Mouse (Mus musculus): ENCODE data around the gene Col18a1. TPM values are rescaled to one million over a fixed set of nuclear protein-coding genes. Genes with fewer than 3 reads are reported as not detected.

Gene Col18a1
- total and polyA plus RNA-seq, 2 experiments from 2014 or later = 11.7 to 28.4 TPM

DNA sequence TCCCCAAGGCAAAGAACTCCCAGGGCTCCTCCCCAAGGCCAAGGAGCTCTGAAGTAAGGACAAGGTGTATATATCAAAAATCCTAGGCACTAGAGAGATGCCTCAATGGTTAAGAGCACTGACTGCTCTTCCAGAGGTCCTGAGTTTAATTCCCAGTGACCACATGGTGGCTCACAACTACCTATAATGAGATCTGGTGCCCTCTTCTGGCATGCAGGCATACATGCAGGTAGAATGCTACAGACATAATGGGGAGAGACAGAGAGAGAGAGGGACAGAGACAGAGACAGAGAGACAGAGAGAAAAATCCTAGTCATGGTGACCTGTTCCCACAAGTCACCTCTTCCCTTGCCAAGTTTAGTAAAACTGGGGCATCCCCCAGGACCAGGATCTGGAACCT is 101.7 kb downstream of the Col18a1 start:
- no peak for ATAC-seq
- no peak overlapping the region for H3K27ac ChIP-seq (ENCODE audit: low read depth, low read length)
- H3K36me3 ChIP-seq (ENCODE audit: insufficient read depth) = no peaks in the 10 kb centered on the region
- H3K4me3 ChIP-seq (ENCODE audit: low read depth, low read length) = no peak overlapping the region
- no peak overlapping the region for H3K4me2 ChIP-seq (ENCODE audit: low read depth)
- H3K4me1 ChIP-seq (ENCODE audit: insufficient read depth) = no peaks in the 10 kb centered on the region
- peak; percentile 31 for TF ChIP-seq CTCF (IDR thresholded peaks at IDR 0.05; ENCODE audit: low read depth)
- no peaks in the 10 kb centered on the region for H3K27me3 ChIP-seq (ENCODE audit: insufficient read depth, low read length)
- H3K9ac ChIP-seq = no peak overlapping the region
- no peak for DNase-seq
- H3K9me3 ChIP-seq (ENCODE audit: low read length) = no peaks in the 10 kb centered on the region

DNA sequence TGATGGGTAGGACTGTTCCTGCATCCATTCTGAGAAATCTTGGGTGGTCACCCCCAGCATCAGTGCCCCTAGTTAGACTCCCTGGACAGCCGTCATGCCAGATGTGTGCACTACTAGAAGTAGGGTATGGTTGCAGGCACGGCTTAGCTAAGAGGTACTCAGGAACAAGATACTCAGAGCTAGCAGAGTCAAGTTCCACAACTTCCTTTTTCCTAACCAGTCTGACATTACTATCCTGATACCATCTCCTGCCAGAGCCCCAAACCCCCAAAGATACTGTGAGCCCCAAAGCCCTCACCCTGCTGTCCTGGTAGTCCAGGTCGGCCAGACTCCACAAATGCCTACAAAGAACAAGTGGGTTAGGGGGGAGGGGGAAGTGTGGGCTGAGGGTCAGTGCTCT is 102.1 kb downstream of the Col18a1 start:
- ATAC-seq (no peak), DNase-seq (no peak)
- Histone ChIP-seq H3K4me2 (ENCODE audit: low read depth) (no peak overlapping the region), H3K4me3 (ENCODE audit: low read depth, low read length) (no peak overlapping the region), H3K9me3 (ENCODE audit: low read length) (no peaks in the 10 kb centered on the region), H3K9ac (no peak overlapping the region), H3K27ac (ENCODE audit: low read depth, low read length) (no peak overlapping the region), H3K4me1 (ENCODE audit: insufficient read depth) (no peaks in the 10 kb centered on the region), H3K36me3 (ENCODE audit: insufficient read depth) (no peaks in the 10 kb centered on the region), H3K27me3 (ENCODE audit: insufficient read depth, low read length) (no peaks in the 10 kb centered on the region)
- TF ChIP-seq CTCF (IDR thresholded peaks at IDR 0.05; ENCODE audit: low read depth) = no peak
- WGBS = 94% methylated on average over 3 of the region's 3 CpGs

DNA sequence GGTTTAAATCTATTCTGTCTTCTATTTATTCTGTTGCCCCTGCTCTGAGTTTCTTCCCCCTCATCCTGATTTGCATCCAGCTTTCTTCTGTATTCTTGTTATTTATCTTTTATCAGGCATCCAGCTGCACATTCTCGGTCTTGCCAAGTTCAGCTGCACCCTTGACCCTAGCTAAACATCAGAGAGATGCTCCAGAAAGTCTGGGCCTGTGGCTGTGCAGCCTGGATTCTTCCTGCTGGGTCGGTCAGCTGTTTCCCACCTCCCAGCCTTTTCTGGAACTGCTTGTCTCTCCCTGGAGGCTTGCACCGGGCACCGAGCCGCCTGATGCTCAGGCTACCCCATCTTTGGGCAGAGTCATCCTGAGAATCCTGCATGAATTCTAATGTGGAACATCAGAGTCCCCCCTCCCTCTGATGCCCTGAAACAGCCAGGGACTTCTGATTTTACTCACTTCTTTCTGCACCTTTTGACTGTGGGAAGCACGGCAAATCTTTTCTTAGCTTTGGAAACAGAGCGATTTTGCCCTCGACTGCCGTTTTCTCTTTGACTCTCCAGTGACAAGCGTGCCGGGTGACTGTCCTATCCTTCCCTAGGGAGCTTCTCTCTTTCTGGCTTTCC is 103.8 kb downstream of the Col18a1 start:
- no peaks in the 10 kb centered on the region for H3K27me3 ChIP-seq (ENCODE audit: insufficient read depth, low read length)
- no peak overlapping the region for H3K4me3 ChIP-seq (ENCODE audit: low read depth, low read length)
- H3K27ac ChIP-seq (ENCODE audit: low read depth, low read length) = no peak overlapping the region
- no peaks in the 10 kb centered on the region for H3K36me3 ChIP-seq (ENCODE audit: insufficient read depth)
- no peak for ATAC-seq
- DNase-seq = no peak
- 80% methylated on average over 11 of the region's 11 CpGs for WGBS
- no peak overlapping the region for H3K9ac ChIP-seq
- no peaks in the 10 kb centered on the region for H3K9me3 ChIP-seq (ENCODE audit: low read length)
- no peaks in the 10 kb centered on the region for H3K4me1 ChIP-seq (ENCODE audit: insufficient read depth)
- no peak overlapping the region for H3K4me2 ChIP-seq (ENCODE audit: low read depth)
- no peak for TF ChIP-seq CTCF (IDR thresholded peaks at IDR 0.05; ENCODE audit: low read depth)

DNA sequence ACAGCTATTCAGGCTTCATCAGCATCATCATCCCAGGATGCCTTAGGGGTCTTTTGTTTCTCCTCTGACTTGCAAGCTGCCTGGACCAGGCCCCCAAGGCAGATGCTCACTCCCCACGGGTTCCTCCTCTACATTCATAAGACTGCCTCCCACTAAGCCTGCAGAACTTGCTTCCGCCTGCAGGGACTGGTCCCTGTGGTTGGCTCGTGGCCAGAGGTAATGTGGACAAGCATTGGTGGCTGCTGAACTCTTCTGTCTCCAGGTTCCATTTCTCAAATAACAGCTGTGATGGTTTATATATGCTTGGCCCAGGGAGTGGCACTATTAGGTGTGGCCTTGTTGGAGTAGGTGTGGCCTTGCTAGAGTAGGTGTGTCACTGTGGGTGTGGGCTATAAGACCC is 104.9 kb downstream of the Col18a1 start:
- Histone ChIP-seq H3K27me3 (ENCODE audit: insufficient read depth, low read length) (no peaks in the 10 kb centered on the region), H3K9me3 (ENCODE audit: low read length) (no peaks in the 10 kb centered on the region), H3K4me3 (ENCODE audit: low read depth, low read length) (no peak overlapping the region), H3K4me1 (ENCODE audit: insufficient read depth) (no peaks in the 10 kb centered on the region), H3K27ac (ENCODE audit: low read depth, low read length) (no peak overlapping the region), H3K9ac (no peak overlapping the region), H3K4me2 (ENCODE audit: low read depth) (no peak overlapping the region), H3K36me3 (ENCODE audit: insufficient read depth) (no peaks in the 10 kb centered on the region)
- TF ChIP-seq CTCF (IDR thresholded peaks at IDR 0.05; ENCODE audit: low read depth) = no peak
- ATAC-seq (no peak), DNase-seq (no peak)
- 65% methylated on average over 3 of the region's 3 CpGs for WGBS

DNA sequence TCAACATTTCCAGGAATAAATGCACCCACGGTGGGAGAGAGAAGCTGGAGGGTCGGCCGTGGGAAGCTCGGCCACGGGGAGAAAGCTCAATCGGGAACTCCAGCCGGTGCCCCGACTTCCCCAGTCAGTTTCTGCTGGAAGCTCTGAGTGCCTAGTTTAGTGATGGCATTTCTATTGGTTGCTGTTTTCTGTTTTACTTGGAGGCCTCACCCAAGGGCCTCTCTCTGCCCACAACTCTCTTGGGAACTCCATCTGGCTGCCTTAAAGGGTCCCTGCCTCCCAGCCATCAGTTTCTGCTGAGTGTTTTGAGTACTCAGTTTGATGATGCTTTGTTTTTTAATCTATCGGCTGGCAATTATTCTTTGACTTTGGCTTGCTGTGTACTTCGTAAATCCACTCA is 109.6 kb downstream of the Col18a1 start:
- no peak overlapping the region for H3K4me3 ChIP-seq (ENCODE audit: low read depth, low read length)
- H3K9me3 ChIP-seq (ENCODE audit: low read length) = no peaks in the 10 kb centered on the region
- 69% methylated on average over 10 of the region's 10 CpGs for WGBS
- H3K27ac ChIP-seq (ENCODE audit: low read depth, low read length) = no peak overlapping the region
- no peaks in the 10 kb centered on the region for H3K27me3 ChIP-seq (ENCODE audit: insufficient read depth, low read length)
- no peak overlapping the region for H3K9ac ChIP-seq
- no peaks in the 10 kb centered on the region for H3K4me1 ChIP-seq (ENCODE audit: insufficient read depth)
- 0 out of 2 replicates have a peak, but pooled peaks have one; percentile 16 for TF ChIP-seq CTCF (IDR thresholded peaks at IDR 0.05; ENCODE audit: low read depth)
- DNase-seq (no peak), ATAC-seq (no peak)
- H3K36me3 ChIP-seq (ENCODE audit: insufficient read depth) = peaks cover 3% of the 10 kb centered on the region
- H3K4me2 ChIP-seq (ENCODE audit: low read depth) = no peak overlapping the region

DNA sequence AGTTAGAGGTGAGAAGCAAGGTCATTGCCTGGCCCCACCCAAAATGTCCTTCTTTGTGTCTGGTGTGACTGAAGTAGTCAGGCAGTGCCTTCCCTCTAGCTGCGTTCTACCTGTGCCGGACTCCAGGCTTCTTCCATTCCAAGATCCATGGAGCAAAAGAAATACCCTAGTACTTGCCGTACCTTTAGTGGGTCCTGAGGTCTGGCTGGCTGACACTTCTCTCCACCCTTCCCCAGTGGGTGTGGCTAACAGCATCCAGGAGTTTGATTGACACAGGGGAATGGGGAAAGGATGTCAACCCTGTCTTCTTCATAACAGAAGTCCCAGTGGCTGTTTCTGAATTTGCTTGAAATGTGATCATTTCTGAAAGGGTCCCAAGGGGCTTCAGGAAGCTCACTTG is 117.7 kb downstream of the Col18a1 start:
- H3K27ac ChIP-seq (ENCODE audit: low read depth, low read length) = no peak overlapping the region
- H3K4me3 ChIP-seq (ENCODE audit: low read depth, low read length) = no peak overlapping the region
- no peaks in the 10 kb centered on the region for H3K9me3 ChIP-seq (ENCODE audit: low read length)
- no peaks in the 10 kb centered on the region for H3K27me3 ChIP-seq (ENCODE audit: insufficient read depth, low read length)
- no peak for ATAC-seq
- no peaks in the 10 kb centered on the region for H3K4me1 ChIP-seq (ENCODE audit: insufficient read depth)
- peaks cover 66% of the 10 kb centered on the region for H3K36me3 ChIP-seq (ENCODE audit: insufficient read depth)
- no peak overlapping the region for H3K9ac ChIP-seq
- no peak for DNase-seq
- TF ChIP-seq CTCF (IDR thresholded peaks at IDR 0.05; ENCODE audit: low read depth) = no peak
- no peak overlapping the region for H3K4me2 ChIP-seq (ENCODE audit: low read depth)
- WGBS = 100% methylated on average over 3 of the region's 3 CpGs

DNA sequence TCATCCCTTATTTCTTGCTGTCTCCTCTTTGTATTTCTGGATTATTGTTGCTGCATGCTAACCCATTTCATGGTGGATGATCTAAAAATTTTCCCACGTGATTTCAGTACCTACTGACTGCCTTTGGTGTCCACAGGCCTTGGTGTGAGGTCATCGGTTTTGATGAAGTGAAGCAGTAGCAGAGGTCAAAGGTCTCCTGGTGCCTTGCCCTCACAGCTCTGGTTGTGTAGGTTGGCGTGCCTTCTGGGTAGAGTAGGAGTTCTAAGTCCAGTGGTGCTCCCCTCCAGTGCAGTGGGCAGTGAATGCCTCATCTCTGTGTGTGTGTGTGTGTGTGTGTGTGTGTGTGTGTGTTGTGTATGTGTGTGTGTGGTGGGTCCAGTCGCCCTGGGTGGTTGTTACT is 118.2 kb downstream of the Col18a1 start:
- Histone ChIP-seq H3K4me2 (ENCODE audit: low read depth) (no peak overlapping the region), H3K4me3 (ENCODE audit: low read depth, low read length) (no peak overlapping the region), H3K36me3 (ENCODE audit: insufficient read depth) (peaks cover 70% of the 10 kb centered on the region), H3K9me3 (ENCODE audit: low read length) (no peaks in the 10 kb centered on the region), H3K9ac (no peak overlapping the region), H3K27ac (ENCODE audit: low read depth, low read length) (no peak overlapping the region), H3K27me3 (ENCODE audit: insufficient read depth, low read length) (no peaks in the 10 kb centered on the region), H3K4me1 (ENCODE audit: insufficient read depth) (no peaks in the 10 kb centered on the region)
- DNase-seq (no peak), ATAC-seq (no peak)
- WGBS = 89% methylated on average over 4 of the region's 4 CpGs
- no peak for TF ChIP-seq CTCF (IDR thresholded peaks at IDR 0.05; ENCODE audit: low read depth)
